Mouse (Mus musculus): Measurements from ENCODE around the gene Mok. TPM values are rescaled to one million over a fixed set of nuclear protein-coding genes. Genes with fewer than 3 reads are reported as not detected.
A peak's percentile ranks its signal among the peaks of the same experiment; 100 is the strongest.

Gene Mok
- polyA plus RNA-seq, 1 experiment from 2014 or later, result 5.9 TPM

DNA sequence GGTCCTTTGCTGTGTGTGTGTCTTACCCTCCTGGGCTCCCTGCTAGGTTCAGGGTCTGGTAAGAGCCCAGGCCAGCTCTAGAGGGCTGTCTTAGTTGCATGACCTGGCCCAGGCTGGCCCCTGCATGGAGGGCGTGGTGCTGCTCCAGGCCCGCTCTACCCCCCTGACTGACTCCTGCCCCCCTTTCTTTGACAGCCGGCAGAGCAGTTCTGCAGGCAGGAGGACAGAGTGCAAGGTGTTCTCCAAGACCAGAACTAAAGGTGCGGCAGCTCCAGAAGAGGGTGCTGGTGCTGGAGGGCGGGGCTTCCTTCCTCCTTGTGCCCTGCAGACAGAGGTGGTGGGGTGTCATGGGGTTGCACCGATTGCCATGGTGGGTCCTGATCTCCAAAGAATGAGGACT lies 44.0 kb downstream of the Mok start:
- Histone ChIP-seq H3K27me3 (ENCODE audit: insufficient read depth, low read length) (no peaks in the 10 kb centered on the region), H3K4me2 (no peak overlapping the region), H3K4me3 (ENCODE audit: low read depth, low read length) (no peak overlapping the region), H3K4me1 (ENCODE audit: insufficient read depth) (no peaks in the 10 kb centered on the region), H3K9ac (no peak overlapping the region), H3K36me3 (ENCODE audit: insufficient read depth) (peaks cover 9% of the 10 kb centered on the region; the same call in 1 of the 2 replicates), H3K9me3 (ENCODE audit: low read depth, low read length) (no peaks in the 10 kb centered on the region), H3K27ac (ENCODE audit: low read depth) (no peak overlapping the region)
- 74% methylated on average over 6 of the region's 6 CpGs for WGBS
- ATAC-seq (ENCODE audit: insufficient read depth) (no peak), DNase-seq (no peak)
- no peak for TF ChIP-seq CTCF (IDR thresholded peaks at IDR 0.05; ENCODE audit: low read depth)

DNA sequence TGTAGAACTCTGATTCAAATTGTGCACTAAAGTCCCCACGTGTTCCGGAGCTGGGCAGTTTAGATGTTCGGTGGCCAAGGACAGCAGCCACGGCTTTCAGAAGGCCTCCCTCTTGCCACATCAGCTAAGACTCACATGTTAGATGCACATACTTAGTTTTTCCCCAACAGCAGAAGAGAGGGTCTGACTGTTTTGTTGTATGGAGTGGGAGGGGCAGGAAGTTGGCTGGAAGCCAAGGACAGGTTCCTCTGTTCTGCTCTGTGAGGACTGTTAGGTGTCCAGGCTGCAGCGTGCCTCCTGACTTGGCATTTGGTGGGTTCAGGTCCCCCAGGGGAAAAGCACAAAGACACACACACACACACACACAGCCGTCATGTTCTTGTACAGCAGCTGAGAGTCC lies 45.7 kb downstream of the Mok start:
- H3K36me3 ChIP-seq (ENCODE audit: insufficient read depth), result peaks cover 12% of the 10 kb centered on the region; the same call in 1 of the 2 replicates
- ATAC-seq (ENCODE audit: insufficient read depth) (no peak), DNase-seq (peak; percentile 15)
- H3K27me3 ChIP-seq (ENCODE audit: insufficient read depth, low read length), result no peaks in the 10 kb centered on the region
- H3K9me3 ChIP-seq (ENCODE audit: low read depth, low read length), result no peaks in the 10 kb centered on the region
- H3K4me2 ChIP-seq, result no peak overlapping the region
- H3K4me3 ChIP-seq (ENCODE audit: low read depth, low read length), result no peak overlapping the region
- no peaks in the 10 kb centered on the region for H3K4me1 ChIP-seq (ENCODE audit: insufficient read depth)
- H3K27ac ChIP-seq (ENCODE audit: low read depth), result no peak overlapping the region
- TF ChIP-seq CTCF (IDR thresholded peaks at IDR 0.05; ENCODE audit: low read depth), result no peak
- WGBS, result 78% methylated on average over 6 of the region's 6 CpGs
- no peak overlapping the region for H3K9ac ChIP-seq

DNA sequence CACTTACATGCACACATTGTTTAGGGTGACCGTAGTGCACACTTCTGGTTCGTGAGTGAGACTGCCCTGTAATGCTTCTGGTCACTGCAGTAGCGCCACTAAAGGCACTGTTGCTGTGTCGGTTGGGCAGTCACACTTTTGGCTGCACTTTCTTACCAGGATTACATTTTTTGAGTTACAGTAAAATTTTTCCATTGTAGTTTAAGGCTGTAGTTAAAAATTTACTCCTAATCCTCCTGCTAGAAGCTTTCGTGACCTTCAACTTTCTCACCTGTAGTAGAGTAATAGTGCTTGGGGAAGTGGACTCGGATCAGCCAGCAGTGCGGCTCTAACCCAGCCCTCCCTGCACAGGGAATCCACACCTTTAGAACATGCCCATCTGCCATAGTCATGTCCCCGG lies 49.7 kb downstream of the Mok start:
- no peak overlapping the region for H3K27ac ChIP-seq (ENCODE audit: low read depth)
- H3K9me3 ChIP-seq (ENCODE audit: low read depth, low read length), result no peaks in the 10 kb centered on the region
- no peaks in the 10 kb centered on the region for H3K4me1 ChIP-seq (ENCODE audit: insufficient read depth)
- H3K4me2 ChIP-seq, result no peak overlapping the region
- TF ChIP-seq CTCF (IDR thresholded peaks at IDR 0.05; ENCODE audit: low read depth), result no peak
- no peak for ATAC-seq (ENCODE audit: insufficient read depth)
- H3K4me3 ChIP-seq (ENCODE audit: low read depth, low read length), result no peak overlapping the region
- no peak for DNase-seq
- WGBS, result 89% methylated on average over 8 of the region's 8 CpGs
- peaks cover 9% of the 10 kb centered on the region; the same call in 1 of the 2 replicates for H3K36me3 ChIP-seq (ENCODE audit: insufficient read depth)
- no peaks in the 10 kb centered on the region for H3K27me3 ChIP-seq (ENCODE audit: insufficient read depth, low read length)
- H3K9ac ChIP-seq, result no peak overlapping the region

DNA sequence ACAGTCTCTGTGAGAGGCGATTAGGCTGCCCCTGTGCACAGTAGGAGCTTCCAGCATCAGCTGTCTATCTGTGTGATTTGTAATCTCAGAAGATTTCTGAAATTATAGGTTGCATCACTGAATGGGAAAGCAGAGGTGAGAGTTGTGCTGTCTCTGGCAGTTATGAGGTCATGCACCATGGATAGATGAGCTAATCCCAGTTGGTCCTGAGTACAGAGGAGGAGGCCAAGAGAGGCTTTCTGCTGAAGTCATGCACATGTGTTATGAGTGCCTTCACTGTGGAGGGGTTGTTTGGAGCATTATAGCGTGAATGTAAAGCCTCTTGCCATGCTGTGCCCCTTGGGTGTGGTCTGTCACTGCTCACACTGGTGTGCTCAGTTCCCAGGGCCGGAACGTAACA lies 50.2 kb downstream of the Mok start:
- 88% methylated on average over 4 of the region's 4 CpGs for WGBS
- TF ChIP-seq CTCF (IDR thresholded peaks at IDR 0.05; ENCODE audit: low read depth), result no peak
- no peak overlapping the region for H3K4me3 ChIP-seq (ENCODE audit: low read depth, low read length)

DNA sequence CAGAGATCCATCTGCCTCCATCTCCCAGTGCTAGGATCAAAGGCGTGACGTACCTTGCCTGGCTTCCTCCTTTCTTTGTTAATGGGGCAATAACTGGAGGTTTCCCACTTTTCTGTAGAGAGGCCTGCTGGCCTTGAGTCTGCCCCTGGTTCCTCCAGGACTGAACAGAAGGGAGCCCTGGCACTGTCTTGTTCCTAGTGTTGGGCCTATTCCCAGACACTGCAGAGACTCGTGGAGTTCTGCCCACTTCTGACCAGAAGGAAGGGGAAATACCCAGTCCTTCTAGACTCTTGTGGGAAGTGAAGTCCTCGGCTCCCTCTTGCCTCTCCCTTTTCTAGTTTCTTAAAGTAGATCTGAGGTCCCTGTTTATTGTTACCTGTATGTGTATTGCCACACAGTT lies 54.5 kb downstream of the Mok start:
- Histone ChIP-seq H3K9ac (no peak overlapping the region), H3K9me3 (ENCODE audit: low read depth, low read length) (no peaks in the 10 kb centered on the region), H3K27me3 (ENCODE audit: insufficient read depth, low read length) (no peaks in the 10 kb centered on the region), H3K36me3 (ENCODE audit: insufficient read depth) (peaks cover 10% of the 10 kb centered on the region), H3K4me1 (ENCODE audit: insufficient read depth) (no peaks in the 10 kb centered on the region), H3K27ac (ENCODE audit: low read depth) (no peak overlapping the region), H3K4me3 (ENCODE audit: low read depth, low read length) (no peak overlapping the region), H3K4me2 (no peak overlapping the region)
- no peak for TF ChIP-seq CTCF (IDR thresholded peaks at IDR 0.05; ENCODE audit: low read depth)
- WGBS, result 78% methylated on average over 4 of the region's 4 CpGs
- no peak for DNase-seq
- no peak for ATAC-seq (ENCODE audit: insufficient read depth)

More for the DNA sequence above, 50.2 kb downstream of the Mok start:
- DNase-seq, result no peak
- H3K4me1 ChIP-seq (ENCODE audit: insufficient read depth), result no peaks in the 10 kb centered on the region
- H3K4me2 ChIP-seq, result no peak overlapping the region
- ATAC-seq (ENCODE audit: insufficient read depth), result no peak
- no peak overlapping the region for H3K9ac ChIP-seq
- H3K36me3 ChIP-seq (ENCODE audit: insufficient read depth), result peaks cover 8% of the 10 kb centered on the region; the same call in 1 of the 2 replicates
- H3K27me3 ChIP-seq (ENCODE audit: insufficient read depth, low read length), result no peaks in the 10 kb centered on the region
- H3K9me3 ChIP-seq (ENCODE audit: low read depth, low read length), result no peaks in the 10 kb centered on the region
- H3K27ac ChIP-seq (ENCODE audit: low read depth), result no peak overlapping the region

- Histone ChIP-seq H3K27me3 (ENCODE audit: insufficient read depth, low read length) (no peaks in the 10 kb centered on the region), H3K4me2 (no peak overlapping the region), H3K9ac (no peak overlapping the region), H3K9me3 (ENCODE audit: low read depth, low read length) (no peaks in the 10 kb centered on the region), H3K4me3 (ENCODE audit: low read depth, low read length) (no peak overlapping the region), H3K36me3 (ENCODE audit: insufficient read depth) (peaks cover 16% of the 10 kb centered on the region), H3K4me1 (ENCODE audit: insufficient read depth) (no peaks in the 10 kb centered on the region), H3K27ac (ENCODE audit: low read depth) (no peak overlapping the region)
- no peak for ATAC-seq (ENCODE audit: insufficient read depth)
- WGBS, result 94% methylated on average over 2 of the region's 2 CpGs
- TF ChIP-seq CTCF (IDR thresholded peaks at IDR 0.05; ENCODE audit: low read depth), result no peak
- DNase-seq, result no peak
These were observed 56.5 kb downstream of the Mok start for GRCm38 (mm10) chr12:110784211-110784610.

DNA sequence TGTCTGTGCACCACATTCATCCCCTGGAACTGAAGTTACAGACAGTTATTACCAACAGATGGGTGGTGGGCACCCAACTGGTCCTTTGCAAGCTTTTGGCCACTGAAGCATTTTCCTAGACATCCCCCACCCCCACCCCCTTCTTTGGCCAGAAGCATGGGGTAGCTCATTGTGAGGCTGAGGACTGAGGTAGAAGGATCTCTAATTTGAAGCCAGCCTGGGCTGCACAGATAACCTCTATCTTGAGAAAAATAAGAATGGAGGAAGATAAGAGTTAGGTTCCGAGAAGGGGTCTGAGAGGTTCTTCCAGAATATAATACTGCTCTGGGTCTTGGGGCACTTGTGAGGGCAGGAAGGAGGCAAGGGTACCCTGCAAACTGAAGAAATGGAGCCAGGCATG lies 58.5 kb downstream of the Mok start:
- Histone ChIP-seq H3K9me3 (ENCODE audit: low read depth, low read length) (no peaks in the 10 kb centered on the region), H3K36me3 (ENCODE audit: insufficient read depth) (peaks cover 16% of the 10 kb centered on the region), H3K4me3 (ENCODE audit: low read depth, low read length) (no peak overlapping the region), H3K4me1 (ENCODE audit: insufficient read depth) (no peaks in the 10 kb centered on the region), H3K27me3 (ENCODE audit: insufficient read depth, low read length) (no peaks in the 10 kb centered on the region), H3K4me2 (no peak overlapping the region), H3K27ac (ENCODE audit: low read depth) (no peak overlapping the region), H3K9ac (no peak overlapping the region)
- no peak for TF ChIP-seq CTCF (IDR thresholded peaks at IDR 0.05; ENCODE audit: low read depth)
- 81% methylated on average over 1 of the region's 1 CpGs for WGBS
- ATAC-seq (ENCODE audit: insufficient read depth) (no peak), DNase-seq (no peak)

- DNase-seq (no peak), ATAC-seq (ENCODE audit: insufficient read depth) (no peak)
- Histone ChIP-seq H3K27me3 (ENCODE audit: insufficient read depth, low read length) (no peaks in the 10 kb centered on the region), H3K36me3 (ENCODE audit: insufficient read depth) (peaks cover 16% of the 10 kb centered on the region), H3K4me3 (ENCODE audit: low read depth, low read length) (no peak overlapping the region), H3K27ac (ENCODE audit: low read depth) (no peak overlapping the region), H3K9me3 (ENCODE audit: low read depth, low read length) (no peaks in the 10 kb centered on the region), H3K9ac (no peak overlapping the region), H3K4me1 (ENCODE audit: insufficient read depth) (no peaks in the 10 kb centered on the region), H3K4me2 (no peak overlapping the region)
- TF ChIP-seq CTCF (IDR thresholded peaks at IDR 0.05; ENCODE audit: low read depth), result no peak
- 83% methylated on average over 8 of the region's 8 CpGs for WGBS
These were observed 59.6 kb downstream of the Mok start for GRCm38 (mm10) chr12:110781181-110781580.
